Mouse (Mus musculus) cortical plate, adult 2 months (tissue): ENCODE results near the gene Tacc3. TPM values are rescaled to one million over a fixed set of nuclear protein-coding genes. Genes with fewer than 3 reads are reported as not detected.

Experiments used
- H3K27ac ChIP-seq: fragments of 200-500 bp; 2 replicates; pipeline ENCODE4 v1.5.1; 2012; ENCODE audit warnings: low read length, control low read depth, inconsistent platforms; ENCODE audit not compliant: insufficient read depth
- H3K4me1 ChIP-seq: fragments of 200-500 bp; 2 replicates; pipeline ENCODE4 v1.6.1; 2011; ENCODE audit warnings: low read length; ENCODE audit not compliant: control insufficient read depth, insufficient read depth
- H3K4me3 ChIP-seq: fragments of 200-500 bp; 2 replicates; pipeline ENCODE4 v1.5.1; 2011; ENCODE audit warnings: mild to moderate bottlenecking, low read length, control low read depth; ENCODE audit not compliant: insufficient read depth
- CTCF ChIP-seq: fragments of 200-500 bp; IDR thresholded peaks from 2 replicates; pipeline ENCODE4 v1.5.1; 2011; ENCODE audit warnings: mild to moderate bottlenecking, control low read depth, low read length; ENCODE audit not compliant: insufficient read depth; ENCODE audit errors: extremely low read depth
- POLR2A ChIP-seq: fragments of 200-500 bp; IDR thresholded peaks from 2 replicates; pipeline ENCODE4 v1.6.1; 2011; ENCODE audit warnings: mild to moderate bottlenecking, low read length, control low read depth; ENCODE audit not compliant: insufficient read depth; ENCODE audit errors: extremely low read depth
- polyA plus RNA-seq: library from polyadenylated mRNA; depleted of rRNA; stranded (reverse); fragments of >200 nt; gene quantifications from 2 replicates; pipeline ENCODE4 v1.2.3, GENCODE M21; 2012

The Tacc3 gene
- polyA plus RNA-seq, 1 experiment, result 9.3 TPM

- no peak overlapping the region for H3K27ac ChIP-seq
- no peaks in the 10 kb centered on the region; the same call in 1 of the 2 replicates for H3K4me1 ChIP-seq
- no peak overlapping the region for H3K4me3 ChIP-seq
- TF ChIP-seq CTCF (no peak), POLR2A (no peak)
Observed at GRCm38 (mm10) chr5:33698669-33699068, 40.7 kb downstream of the Tacc3 start.

GRCm38 (mm10) chr5:33700010-33700409 lies 42.1 kb downstream of the Tacc3 start:
- Histone ChIP-seq H3K4me3 (no peak overlapping the region), H3K27ac (no peak overlapping the region), H3K4me1 (no peaks in the 10 kb centered on the region; the same call in 1 of the 2 replicates)
- no peak for TF ChIP-seq CTCF
- no peak for TF ChIP-seq POLR2A

GRCm38 (mm10) chr5:33701832-33702231 lies 43.9 kb downstream of the Tacc3 start:
- TF ChIP-seq CTCF (no peak), POLR2A (no peak)
- Histone ChIP-seq H3K4me1 (no peaks in the 10 kb centered on the region; the same call in 1 of the 2 replicates), H3K4me3 (no peak overlapping the region), H3K27ac (no peak overlapping the region)

- Histone ChIP-seq H3K4me1 (no peaks in the 10 kb centered on the region), H3K27ac (no peak overlapping the region), H3K4me3 (no peak overlapping the region)
- TF ChIP-seq CTCF (no peak), POLR2A (no peak)
Observed at GRCm38 (mm10) chr5:33703999-33704398, 46.1 kb downstream of the Tacc3 start.

DNA sequence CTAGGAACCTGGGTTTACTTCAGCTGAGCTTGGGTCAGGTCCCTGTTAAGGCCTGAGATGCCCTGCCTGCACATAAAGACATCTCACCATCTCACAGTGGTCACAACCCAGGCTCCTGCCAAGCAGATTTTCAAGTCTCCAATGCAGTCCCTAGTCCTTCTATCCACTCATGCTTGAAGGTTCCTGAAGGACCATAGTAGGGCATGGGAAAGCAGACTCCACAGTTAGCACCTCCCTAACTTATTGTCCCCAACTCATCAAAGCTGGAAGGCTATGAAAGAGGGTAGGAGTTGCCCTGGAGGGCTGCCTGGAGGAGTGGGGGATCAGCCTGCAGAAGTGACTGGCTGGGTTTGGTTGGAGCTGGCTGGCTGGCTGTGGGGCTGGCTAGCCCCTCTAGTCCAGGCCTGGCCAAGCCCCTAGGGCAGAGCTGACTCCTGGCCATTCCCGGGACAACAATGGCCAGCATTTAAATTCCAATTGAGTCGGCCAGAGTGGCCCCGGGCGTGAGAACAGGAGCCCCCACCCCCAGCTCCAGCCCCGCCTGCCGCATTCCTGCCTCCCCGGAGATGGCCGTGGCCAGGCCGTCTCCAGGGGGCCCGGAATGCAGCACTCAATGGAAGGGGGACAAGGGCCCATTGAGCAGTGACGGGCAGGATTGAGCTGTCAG lies 47.1 kb downstream of the Tacc3 start:
- H3K27ac ChIP-seq, result no peak overlapping the region; the same call in 1 of the 2 replicates

GRCm38 (mm10) chr5:33705612-33706349 lies 47.9 kb downstream of the Tacc3 start:
- no peak overlapping the region for H3K27ac ChIP-seq
- no peak overlapping the region for H3K4me3 ChIP-seq
- TF ChIP-seq POLR2A, result no peak
- no peak for TF ChIP-seq CTCF
- H3K4me1 ChIP-seq, result no peaks in the 10 kb centered on the region

More for the DNA sequence above, 47.1 kb downstream of the Tacc3 start:
- H3K4me3 ChIP-seq, result no peak overlapping the region
- TF ChIP-seq CTCF (no peak), POLR2A (no peak)
- H3K4me1 ChIP-seq, result no peaks in the 10 kb centered on the region

DNA sequence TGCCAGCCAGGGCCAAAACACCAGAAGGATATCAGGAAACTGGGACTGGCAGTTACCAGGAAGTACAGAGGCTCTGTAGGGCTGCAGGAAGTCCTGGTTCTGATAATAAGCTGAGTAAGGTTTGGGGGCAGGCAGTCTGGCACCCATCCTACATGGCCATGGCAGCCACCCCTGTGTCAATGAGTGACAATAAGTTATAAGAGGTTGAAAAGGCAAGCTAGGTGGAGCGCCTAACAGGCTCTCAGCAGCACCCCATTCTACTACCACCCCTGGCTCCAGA lies 48.4 kb downstream of the Tacc3 start:
- Histone ChIP-seq H3K4me1 (no peaks in the 10 kb centered on the region), H3K4me3 (no peak overlapping the region), H3K27ac (no peak overlapping the region)
- no peak for TF ChIP-seq CTCF
- TF ChIP-seq POLR2A, result no peak

- Histone ChIP-seq H3K27ac (no peak overlapping the region), H3K4me3 (no peak overlapping the region), H3K4me1 (no peaks in the 10 kb centered on the region)
- TF ChIP-seq POLR2A (no peak), CTCF (no peak)
Observed at GRCm38 (mm10) chr5:33707163-33707562, 49.2 kb downstream of the Tacc3 start.

GRCm38 (mm10) chr5:33709037-33709436 lies 51.1 kb downstream of the Tacc3 start:
- TF ChIP-seq POLR2A (no peak), CTCF (no peak)
- Histone ChIP-seq H3K4me3 (no peak overlapping the region), H3K27ac (no peak overlapping the region), H3K4me1 (no peaks in the 10 kb centered on the region)

- H3K27ac ChIP-seq, result no peak overlapping the region
- TF ChIP-seq POLR2A (no peak), CTCF (no peak)
- no peak overlapping the region for H3K4me3 ChIP-seq
- no peaks in the 10 kb centered on the region for H3K4me1 ChIP-seq
Observed at GRCm38 (mm10) chr5:33712550-33712949, 54.6 kb downstream of the Tacc3 start.
